In genomic region chr2:159519066-159519465, GRCm38 (mm10) we compare ENCODE assay signal across 18 mouse cellular contexts.
"Had no signal": no experiment of that assay in that cellular context is flagged by ENCODE, and none has a peak within 500 bp of the region (broad histone marks: within the 10 kb centered on the region; RNA-seq: fewer than 3 reads in every experiment).

No protein-coding gene starts in this region.

- ATAC-seq: midbrain, embryonic 15.5 days had no signal

- H3K4me1 ChIP-seq: liver, embryonic 13.5 days; midbrain, embryonic 15.5 days; stomach, embryonic 15.5 days had no signal

- H3K9ac ChIP-seq: liver, embryonic 13.5 days; midbrain, embryonic 15.5 days; neural tube, embryonic 12.5 days; neural tube, embryonic 15.5 days; stomach, embryonic 15.5 days had no signal

- H3K9me3 ChIP-seq: liver, embryonic 13.5 days; midbrain, embryonic 15.5 days; neural tube, embryonic 12.5 days; neural tube, embryonic 15.5 days; stomach, embryonic 15.5 days had no signal

- H3K4me2 ChIP-seq: liver, embryonic 13.5 days; midbrain, embryonic 11.5 days; midbrain, embryonic 15.5 days; neural tube, embryonic 12.5 days; neural tube, embryonic 15.5 days; stomach, embryonic 15.5 days had no signal

- H3K27me3 ChIP-seq: liver, embryonic 13.5 days; midbrain, embryonic 15.5 days; neural tube, embryonic 12.5 days; neural tube, embryonic 15.5 days; stomach, embryonic 15.5 days had no signal

- H3K27ac ChIP-seq: kidney, postnatal 0 days; left cerebral cortex, adult 2 months; liver, embryonic 13.5 days; midbrain, embryonic 15.5 days; neural tube, embryonic 12.5 days; neural tube, embryonic 15.5 days; stomach, embryonic 15.5 days had no signal

- H3K4me3 ChIP-seq: left cerebral cortex, adult 2 months; liver, embryonic 13.5 days; midbrain, embryonic 15.5 days; neural tube, embryonic 12.5 days; neural tube, embryonic 15.5 days; stomach, embryonic 15.5 days had no signal

- H3K36me3 ChIP-seq: liver, embryonic 13.5 days; midbrain, embryonic 15.5 days; neural tube, embryonic 12.5 days; neural tube, embryonic 15.5 days; stomach, embryonic 15.5 days had no signal

- DNase-seq: kidney, postnatal 36 days; layer of hippocampus, postnatal 36 days; liver, embryonic 13.5 days; lung, adult 2 months; lung, postnatal 14 days; lung, postnatal 4 days; right cerebral cortex, adult 18-20 months; right cerebral cortex, postnatal 14 days; right cerebral cortex, postnatal 4 days; spleen, adult 18-20 months; thymus, postnatal 25 days had no signal
